Mouse (Mus musculus) heart, embryonic 16.5 days (tissue): ENCODE measurements around the gene Gcnt1. TPM values are rescaled to one million over a fixed set of nuclear protein-coding genes. Genes with fewer than 3 reads are reported as not detected.

Experiments used
- ATAC-seq: fragments of 200-750 bp; cut with Nextera tagmentation; replicated peaks from 2 replicates; pipeline ENCODE4 v1.8.0; 2017; ENCODE audit warnings: moderate number of reproducible peaks; ENCODE audit not compliant: insufficient read depth, low FRiP score; ENCODE audit errors: extremely low read depth
- H3K27ac ChIP-seq: fragments of 300-500 bp; sonication (generic); 2 replicates; pipeline ENCODE4 v1.5.1; 2014; ENCODE audit warnings: mild to moderate bottlenecking, low read length, control low read depth, moderate library complexity
- H3K27me3 ChIP-seq: fragments of 300-500 bp; sonication (generic); 2 replicates; pipeline ENCODE4 v1.6.1; 2014; ENCODE audit warnings: low read length, mixed read lengths; ENCODE audit not compliant: control insufficient read depth, insufficient read depth
- H3K36me3 ChIP-seq: fragments of 300-500 bp; sonication (generic); 2 replicates; pipeline ENCODE4 v1.6.1; 2014; ENCODE audit not compliant: control insufficient read depth, insufficient read depth
- H3K4me1 ChIP-seq: fragments of 300-500 bp; sonication (generic); 2 replicates; pipeline ENCODE4 v1.6.1; 2014; ENCODE audit warnings: low read length, mixed read lengths; ENCODE audit not compliant: control insufficient read depth, insufficient read depth
- H3K4me2 ChIP-seq: fragments of 300-500 bp; sonication (generic); 2 replicates; pipeline ENCODE4 v1.6.1; 2014; ENCODE audit warnings: low read depth, mild to moderate bottlenecking, control low read depth, low read length
- H3K4me3 ChIP-seq: fragments of 300-500 bp; sonication (generic); 2 replicates; pipeline ENCODE4 v1.5.1; 2014; ENCODE audit warnings: mild to moderate bottlenecking, control low read depth, low read length
- H3K9ac ChIP-seq: fragments of 300-500 bp; sonication (generic); 2 replicates; pipeline ENCODE4 v1.6.1; 2014; ENCODE audit warnings: low read length, control low read depth
- H3K9me3 ChIP-seq: fragments of 300-500 bp; sonication (generic); replicated peaks from 2 replicates; pipeline ENCODE4 v1.6.1; 2016; ENCODE audit warnings: low read length; ENCODE audit not compliant: control insufficient read depth
- WGBS: fragments of 180-500 bp; shearing (Covaris S2); extraction: QIAGEN DNeasy Blood & Tissue Kit; methylation state at CpG from one replicate; pipeline ENCODE4 v1.1.7; 2014; 5-methylcytosine and 5-hydroxymethylcytosine counted together
- polyA plus RNA-seq: library from polyadenylated mRNA; unstranded; fragments of >200 nt; fragmentation: Nextera tagmentation; extraction: Ambion mirVana; gene quantifications from 2 replicates; pipeline ENCODE4 v1.2.1, GENCODE M21; 2015

Gene Gcnt1
- polyA plus RNA-seq, 1 experiment from 2014 or later = 6.2 TPM

DNA sequence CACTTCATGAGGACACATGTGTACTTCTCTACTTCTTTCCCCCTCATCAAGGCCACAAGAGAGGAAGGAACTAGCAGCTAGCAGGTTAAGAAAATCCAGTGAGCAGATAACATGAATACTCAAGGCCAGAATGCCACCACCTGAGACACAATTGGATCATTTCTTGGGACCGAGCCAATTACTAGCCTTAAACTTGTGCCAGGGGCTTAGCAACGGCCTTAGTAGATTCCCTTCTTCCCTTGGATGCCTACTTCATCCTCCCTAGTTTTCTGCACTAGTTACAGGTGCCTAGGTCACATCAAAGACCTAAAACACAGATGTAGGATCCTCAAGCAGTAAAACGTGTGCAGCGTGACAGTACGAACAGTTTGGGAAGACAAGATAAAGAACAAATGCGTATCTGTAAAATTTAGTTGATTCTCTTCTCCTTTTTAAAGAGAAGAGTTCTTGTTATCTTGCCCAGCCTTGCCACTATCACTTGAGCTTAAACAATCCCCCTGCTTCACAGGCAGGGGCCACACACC is 44.7 kb downstream of the Gcnt1 start:
- no peaks in the 10 kb centered on the region for H3K9me3 ChIP-seq
- no peak overlapping the region for H3K4me3 ChIP-seq
- H3K4me1 ChIP-seq = peaks cover 14% of the 10 kb centered on the region
- WGBS = 72% methylated on average over 6 of the region's 6 CpGs
- H3K4me2 ChIP-seq = no peak overlapping the region
- ATAC-seq = no peak
- H3K36me3 ChIP-seq = peaks cover 6% of the 10 kb centered on the region; the same call in 1 of the 2 replicates
- H3K27me3 ChIP-seq = no peaks in the 10 kb centered on the region
- H3K9ac ChIP-seq = no peak overlapping the region
- H3K27ac ChIP-seq = no peak overlapping the region

DNA sequence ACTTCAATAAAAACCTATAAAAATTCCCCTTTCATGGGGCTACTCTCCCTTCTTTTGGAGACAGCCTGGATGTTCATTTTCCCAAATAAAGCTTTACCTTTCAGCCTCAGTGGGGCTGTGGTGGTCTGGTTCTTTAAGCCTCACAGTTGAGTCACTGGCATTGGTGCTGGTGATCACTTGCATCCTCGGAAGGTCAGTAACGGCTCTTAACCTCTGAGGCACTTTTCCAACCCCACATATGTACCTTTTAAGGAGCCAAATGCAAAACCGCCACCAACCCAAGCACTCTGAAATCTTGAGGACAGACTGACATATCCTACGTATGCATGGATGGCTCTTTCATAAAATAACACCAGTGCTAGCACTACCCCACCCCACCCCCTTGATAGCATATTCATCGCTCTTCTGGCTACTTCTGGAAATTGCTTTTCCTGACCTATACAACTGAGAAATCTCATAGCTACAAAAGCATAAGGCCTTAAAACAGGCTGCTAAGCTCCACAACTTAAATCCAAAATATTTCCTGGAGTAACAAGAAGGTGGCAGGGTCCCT is 48.9 kb downstream of the Gcnt1 start:
- no peaks in the 10 kb centered on the region for H3K27me3 ChIP-seq
- H3K4me1 ChIP-seq = peaks cover 8% of the 10 kb centered on the region
- H3K9me3 ChIP-seq = no peaks in the 10 kb centered on the region
- H3K36me3 ChIP-seq = no peaks in the 10 kb centered on the region
- no peak overlapping the region for H3K9ac ChIP-seq
- ATAC-seq = no peak
- no peak overlapping the region for H3K4me3 ChIP-seq
- WGBS = 65% methylated on average over 5 of the region's 5 CpGs
- H3K4me2 ChIP-seq = no peak overlapping the region
- no peak overlapping the region for H3K27ac ChIP-seq

DNA sequence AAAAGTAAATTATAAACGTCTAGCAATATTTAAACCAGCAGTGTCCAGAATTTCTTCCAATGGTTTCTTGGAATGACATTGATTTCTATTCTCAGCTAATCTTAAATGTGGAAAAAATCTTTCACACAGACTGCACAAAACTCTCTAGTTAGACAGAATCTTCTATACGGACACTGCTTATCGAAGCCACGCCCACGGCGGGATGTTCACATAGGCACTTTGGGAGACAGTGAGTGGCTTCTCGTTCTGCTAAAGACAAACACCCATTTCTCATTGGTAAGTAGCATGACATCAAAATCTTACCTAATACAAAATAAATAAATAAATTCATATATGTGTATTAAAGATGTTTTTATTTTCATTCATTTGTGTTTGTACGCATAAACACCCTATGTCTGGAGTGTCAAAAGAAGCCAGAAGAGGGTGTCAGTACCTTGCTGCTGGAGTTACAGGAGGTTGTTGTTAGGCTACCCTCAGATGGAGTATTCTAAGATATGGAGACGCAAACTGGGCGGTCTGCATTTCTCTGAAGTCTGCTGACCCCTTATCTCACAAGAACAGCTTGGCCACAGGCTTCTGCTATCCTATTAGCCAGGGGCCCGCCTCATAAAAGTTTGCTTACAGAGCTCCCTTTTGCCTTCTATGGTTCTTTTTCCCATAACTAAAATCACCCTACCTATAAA is 49.5 kb downstream of the Gcnt1 start:
- no peaks in the 10 kb centered on the region for H3K27me3 ChIP-seq
- H3K36me3 ChIP-seq = no peaks in the 10 kb centered on the region
- no peaks in the 10 kb centered on the region for H3K9me3 ChIP-seq
- WGBS = 69% methylated on average over 11 of the region's 11 CpGs
- no peak overlapping the region for H3K4me2 ChIP-seq
- no peak overlapping the region for H3K9ac ChIP-seq
- H3K4me1 ChIP-seq = peaks cover 8% of the 10 kb centered on the region
- no peak overlapping the region for H3K27ac ChIP-seq
- ATAC-seq = no peak
- H3K4me3 ChIP-seq = no peak overlapping the region

DNA sequence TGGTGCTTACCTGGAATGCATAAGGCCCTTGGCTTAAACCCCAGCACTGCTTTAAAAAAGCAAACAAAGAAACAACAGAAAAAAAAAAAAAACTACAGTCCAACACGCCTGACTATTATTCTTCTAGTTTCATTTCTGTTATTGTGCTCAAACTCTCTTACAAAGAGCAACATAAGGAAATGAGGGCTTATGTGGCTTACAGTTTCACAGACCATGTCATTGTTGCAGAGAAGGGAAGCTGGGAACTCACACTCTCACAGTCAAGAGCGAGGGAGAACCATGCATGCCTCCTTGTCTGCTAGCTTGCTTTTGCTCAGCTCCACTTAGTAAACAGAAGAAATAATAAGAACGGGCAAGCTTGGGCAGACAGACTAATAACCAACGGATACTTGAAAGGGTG is 52.9 kb downstream of the Gcnt1 start:
- no peak for ATAC-seq

DNA sequence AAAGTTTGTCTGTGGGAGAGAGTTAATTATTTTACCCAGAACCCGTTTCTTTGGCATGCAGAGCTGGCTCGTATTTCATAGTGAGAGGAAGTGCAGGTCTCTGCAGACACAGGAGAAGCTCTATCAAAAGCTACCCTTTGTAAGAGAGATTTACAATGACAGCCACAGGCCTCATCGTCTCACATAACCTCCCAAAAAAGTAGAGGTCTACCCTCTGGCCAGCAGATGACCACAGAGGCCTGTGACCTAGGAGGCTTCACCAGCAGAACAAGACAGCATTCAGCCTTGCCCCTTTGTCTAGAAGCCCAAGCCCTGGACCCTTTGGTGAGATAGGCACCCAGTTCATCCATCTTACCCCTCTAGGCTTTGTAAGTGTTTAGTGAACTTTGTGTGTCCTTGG is 53.9 kb downstream of the Gcnt1 start:
- 45% methylated on average over 3 of the region's 3 CpGs for WGBS
- Histone ChIP-seq H3K27me3 (no peaks in the 10 kb centered on the region), H3K9ac (no peak overlapping the region), H3K4me1 (peaks cover 4% of the 10 kb centered on the region), H3K4me2 (no peak overlapping the region), H3K27ac (no peak overlapping the region), H3K36me3 (no peaks in the 10 kb centered on the region), H3K9me3 (no peaks in the 10 kb centered on the region; the same call in 1 of the 2 replicates), H3K4me3 (no peak overlapping the region)
- ATAC-seq = no peak

More for the DNA sequence above, 52.9 kb downstream of the Gcnt1 start:
- no peaks in the 10 kb centered on the region for H3K36me3 ChIP-seq
- no peak overlapping the region for H3K9ac ChIP-seq
- H3K27ac ChIP-seq = no peak overlapping the region
- no peak overlapping the region for H3K4me2 ChIP-seq
- H3K4me3 ChIP-seq = no peak overlapping the region
- H3K9me3 ChIP-seq = no peaks in the 10 kb centered on the region; the same call in 1 of the 2 replicates
- WGBS = 79% methylated on average over 4 of the region's 4 CpGs
- peaks cover 4% of the 10 kb centered on the region for H3K4me1 ChIP-seq
- H3K27me3 ChIP-seq = no peaks in the 10 kb centered on the region

DNA sequence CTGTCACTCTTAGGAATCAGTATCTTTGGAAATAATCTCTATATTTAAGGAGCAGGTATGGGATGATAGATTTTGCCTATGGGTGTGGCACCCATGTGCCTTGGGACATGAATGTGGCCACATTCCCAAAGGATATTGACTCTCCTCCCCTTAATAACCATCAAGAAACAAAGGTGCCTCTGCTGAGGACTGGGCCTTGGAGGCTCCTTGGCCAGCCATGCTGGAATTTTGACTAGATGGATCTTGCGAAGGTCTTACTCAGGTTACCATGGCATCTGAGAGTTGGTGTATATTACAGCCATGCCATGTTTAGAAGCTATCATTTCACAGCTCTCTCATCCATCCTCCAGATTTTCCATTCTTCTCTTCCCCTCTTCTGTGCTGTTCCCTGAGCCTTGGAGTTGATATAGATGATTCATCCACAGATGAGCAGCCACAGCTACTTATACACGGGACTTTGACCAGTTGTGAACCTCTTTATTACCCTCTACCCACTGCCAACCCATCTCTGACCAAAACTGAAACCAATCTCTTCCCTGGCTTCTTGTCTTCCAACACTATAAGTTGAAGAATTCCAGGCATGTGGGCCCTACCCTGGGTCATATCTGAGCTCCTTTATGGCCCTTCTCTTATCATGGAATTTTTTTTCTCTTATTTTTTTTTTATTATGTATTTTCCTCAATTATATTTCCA is 56.2 kb downstream of the Gcnt1 start:
- Histone ChIP-seq H3K4me3 (no peak overlapping the region), H3K27ac (no peak overlapping the region), H3K4me1 (no peaks in the 10 kb centered on the region), H3K27me3 (no peaks in the 10 kb centered on the region), H3K4me2 (no peak overlapping the region), H3K9ac (no peak overlapping the region), H3K36me3 (no peaks in the 10 kb centered on the region), H3K9me3 (no peaks in the 10 kb centered on the region; the same call in 1 of the 2 replicates)
- 85% methylated on average over 2 of the region's 2 CpGs for WGBS
- ATAC-seq = no peak

DNA sequence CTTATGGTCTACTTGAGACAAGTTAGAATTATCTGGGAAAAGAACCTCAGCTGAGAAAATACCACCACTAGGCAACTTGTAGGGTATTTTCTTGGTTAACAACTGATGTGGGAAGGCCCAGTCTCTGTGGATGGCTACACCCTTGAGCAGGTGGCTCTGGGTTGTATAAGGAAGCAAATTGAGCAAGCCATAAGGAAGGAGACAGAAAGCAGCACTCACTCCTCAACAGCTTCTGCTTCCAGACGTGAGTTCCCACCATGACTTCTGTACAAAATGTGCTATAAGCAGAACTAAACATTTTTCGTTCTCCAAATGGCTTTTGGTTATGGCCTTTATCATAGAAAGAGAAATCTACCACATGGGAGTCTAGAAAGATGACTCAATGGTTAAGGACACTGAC is 58.2 kb downstream of the Gcnt1 start:
- Histone ChIP-seq H3K9me3 (no peaks in the 10 kb centered on the region; the same call in 1 of the 2 replicates), H3K4me1 (no peaks in the 10 kb centered on the region), H3K27ac (no peak overlapping the region), H3K4me3 (no peak overlapping the region), H3K9ac (no peak overlapping the region), H3K4me2 (no peak overlapping the region), H3K27me3 (no peaks in the 10 kb centered on the region), H3K36me3 (no peaks in the 10 kb centered on the region)
- no peak for ATAC-seq
- WGBS = 81% methylated on average over 2 of the region's 2 CpGs

DNA sequence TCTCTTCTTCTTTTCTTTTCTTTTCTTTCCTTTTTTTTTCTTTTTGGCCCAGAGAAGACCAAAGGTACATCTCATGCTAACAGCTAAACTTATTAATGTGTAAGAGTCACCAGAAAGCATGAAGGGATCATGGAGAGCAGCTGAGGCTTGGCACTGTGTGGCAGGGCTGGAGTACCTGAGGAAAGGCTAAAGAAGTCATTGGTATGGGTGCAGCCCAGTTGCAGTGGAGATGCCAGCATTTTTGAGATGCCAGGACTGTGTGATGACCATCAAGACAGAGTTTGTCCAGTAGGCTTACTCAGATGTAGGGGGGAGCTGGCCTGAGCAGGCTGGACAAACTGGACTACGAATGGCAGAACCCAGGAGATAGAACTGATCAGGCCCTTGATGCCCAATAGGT is 58.9 kb downstream of the Gcnt1 start:
- no peaks in the 10 kb centered on the region for H3K27me3 ChIP-seq
- ATAC-seq = no peak
- H3K4me1 ChIP-seq = no peaks in the 10 kb centered on the region
- no peaks in the 10 kb centered on the region; the same call in 1 of the 2 replicates for H3K9me3 ChIP-seq
- no peak overlapping the region for H3K9ac ChIP-seq
- H3K4me3 ChIP-seq = no peak overlapping the region
- H3K4me2 ChIP-seq = no peak overlapping the region
- no peaks in the 10 kb centered on the region for H3K36me3 ChIP-seq
- WGBS = 96% methylated on average over 1 of the region's 1 CpGs
- no peak overlapping the region for H3K27ac ChIP-seq

DNA sequence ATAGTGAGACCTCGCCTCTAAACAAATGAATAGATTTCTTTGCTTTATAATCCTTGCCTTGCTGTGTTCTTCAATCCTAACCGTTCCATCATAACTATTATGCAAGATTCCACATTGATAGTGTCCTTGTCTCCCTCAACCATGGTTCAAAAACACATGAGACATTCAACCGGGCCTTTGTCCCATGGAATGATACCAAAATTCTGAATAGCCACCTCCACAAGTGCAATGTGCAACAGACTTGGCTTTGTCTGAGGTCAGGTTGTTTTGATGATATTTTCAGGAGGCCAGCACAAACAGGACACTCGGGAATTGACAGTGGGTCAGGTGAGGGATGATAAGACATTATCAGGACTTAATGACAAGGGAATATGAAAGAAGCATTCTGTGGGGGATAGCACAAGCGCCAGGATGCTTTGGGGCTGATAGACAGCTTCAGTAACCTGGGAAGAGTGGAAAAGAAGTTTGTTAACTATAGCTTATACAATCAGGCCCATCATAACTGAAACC is 59.9 kb downstream of the Gcnt1 start:
- Histone ChIP-seq H3K27ac (no peak overlapping the region), H3K27me3 (no peaks in the 10 kb centered on the region), H3K4me1 (no peaks in the 10 kb centered on the region), H3K9ac (no peak overlapping the region), H3K9me3 (no peaks in the 10 kb centered on the region; the same call in 1 of the 2 replicates), H3K36me3 (no peaks in the 10 kb centered on the region), H3K4me3 (no peak overlapping the region), H3K4me2 (no peak overlapping the region)
- 78% methylated on average over 5 of the region's 5 CpGs for WGBS
- ATAC-seq = no peak
